Mouse (Mus musculus): ENCODE results near the gene AC161166.1. TPM values are rescaled to one million over a fixed set of nuclear protein-coding genes. Genes with fewer than 3 reads are reported as not detected.

Gene AC161166.1
- polyA plus RNA-seq, 1 experiment from 2014 or later: 0.32 TPM

DNA sequence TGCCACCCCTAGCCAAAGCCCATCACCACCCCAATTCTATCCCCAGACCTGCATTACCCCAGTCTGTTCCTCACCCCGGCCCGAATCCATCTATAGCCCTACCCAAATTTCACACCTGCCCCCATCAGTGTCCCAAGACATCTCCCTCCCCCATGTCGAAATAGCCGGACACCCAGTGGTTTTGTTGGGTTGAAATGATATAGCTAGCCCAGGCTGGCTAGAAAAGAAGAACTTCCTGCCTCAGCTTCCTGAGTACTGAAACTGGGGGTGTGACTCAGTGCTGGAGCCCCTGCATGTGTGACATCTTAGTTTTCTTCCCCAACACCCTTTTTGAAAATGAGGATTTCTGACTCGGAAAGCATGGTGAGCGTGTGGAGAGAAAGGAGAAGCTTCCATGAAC lies 45.4 kb downstream of the AC161166.1 start:
- no peaks in the 10 kb centered on the region for H3K9me3 ChIP-seq (replicated peaks; ENCODE audit: control insufficient read depth, low read length)
- H3K36me3 ChIP-seq (replicated peaks; ENCODE audit: control insufficient read depth, insufficient read depth, low read depth, low read length): no peaks in the 10 kb centered on the region
- H3K4me3 ChIP-seq (ENCODE audit: low read depth, low read length): no peak overlapping the region
- H3K4me1 ChIP-seq (ENCODE audit: control insufficient read depth, insufficient read depth, low read length): no peaks in the 10 kb centered on the region
- ATAC-seq (replicated peaks; ENCODE audit: insufficient number of reproducible peaks, low FRiP score, low TSS enrichment, low read depth) (no peak), DNase-seq (ENCODE audit: low spot score) (no peak)
- H3K4me2 ChIP-seq (ENCODE audit: low read depth, low read length): no peak overlapping the region
- no peaks in the 10 kb centered on the region; the same call in 1 of the 2 replicates for H3K27me3 ChIP-seq (ENCODE audit: control insufficient read depth, insufficient read depth, low read length)
- no peak overlapping the region for H3K9ac ChIP-seq (replicated peaks; ENCODE audit: low read length)
- 88% methylated on average over 6 of the region's 6 CpGs for WGBS
- no peak overlapping the region for H3K27ac ChIP-seq (replicated peaks; ENCODE audit: low read depth, low read length)

DNA sequence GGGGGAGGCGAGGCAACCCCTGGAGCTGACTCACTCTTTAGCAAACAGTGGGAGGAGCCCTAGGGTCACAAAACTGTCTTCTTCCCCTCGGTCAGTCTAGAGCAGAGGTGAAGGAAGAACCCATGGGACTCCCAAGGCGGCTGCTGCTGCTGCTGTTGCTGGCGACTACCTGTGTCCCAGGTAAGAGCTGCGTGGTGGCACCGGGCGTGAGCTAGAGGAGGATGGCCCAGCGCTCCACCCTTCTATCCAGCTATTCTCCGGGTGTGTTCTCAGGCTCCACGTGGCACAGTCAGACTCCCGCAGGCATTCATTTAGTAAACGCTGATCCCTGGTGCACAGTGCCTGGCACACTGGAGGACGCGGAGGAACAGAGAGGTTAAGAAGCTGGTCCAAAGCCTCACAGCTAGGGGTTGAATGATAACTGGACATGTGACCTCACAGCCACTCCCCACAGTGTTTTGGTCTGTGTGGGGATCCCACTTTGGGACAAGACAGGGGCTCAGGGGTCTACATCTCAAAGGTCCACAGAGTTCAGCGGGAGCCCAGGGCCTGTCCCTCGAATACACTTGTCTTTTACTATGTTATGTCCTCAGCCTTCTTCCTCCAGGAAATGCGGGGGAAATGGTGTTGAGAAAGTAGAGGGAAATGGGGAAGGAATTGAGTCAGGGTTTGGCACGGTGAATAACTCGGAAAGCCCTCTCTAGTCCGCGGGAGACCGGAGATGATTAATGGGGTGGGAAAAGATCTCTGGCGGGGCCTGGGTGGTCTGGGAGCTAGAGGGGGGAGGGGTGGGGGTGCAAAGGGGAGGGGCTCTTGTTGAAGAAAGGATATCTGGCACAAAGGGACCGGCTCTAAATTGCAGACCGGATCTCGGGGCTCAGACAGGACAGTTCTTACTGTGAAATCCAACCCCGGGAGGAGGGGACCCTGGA lies 49.6 kb downstream of the AC161166.1 start, which contains the start of gene Plaur:
Gene Plaur (plus strand): TSS at position 97 of the 932 bp plus-strand sequence.
- peak within 1 kb of the TSS; percentile 16; the same call in 1 of the 2 replicates for H3K4me2 ChIP-seq (ENCODE audit: low read depth, low read length)
- H3K9ac ChIP-seq (replicated peaks; ENCODE audit: low read length): no peak within 1 kb of the TSS
- no peaks in the 10 kb centered on the region for H3K36me3 ChIP-seq (replicated peaks; ENCODE audit: control insufficient read depth, insufficient read depth, low read depth, low read length)
- H3K4me3 ChIP-seq (ENCODE audit: low read depth, low read length): no peak within 1 kb of the TSS
- DNase-seq (ENCODE audit: low spot score): peak; percentile 32
- no peaks in the 10 kb centered on the region for H3K9me3 ChIP-seq (replicated peaks; ENCODE audit: control insufficient read depth, low read length)
- H3K27me3 ChIP-seq (ENCODE audit: control insufficient read depth, insufficient read depth, low read length): no peaks in the 10 kb centered on the region; the same call in 1 of the 2 replicates
- WGBS: 13% methylated on average over 27 of the region's 27 CpGs
- H3K4me1 ChIP-seq (ENCODE audit: control insufficient read depth, insufficient read depth, low read length): no peaks in the 10 kb centered on the region
- ATAC-seq (replicated peaks; ENCODE audit: insufficient number of reproducible peaks, low FRiP score, low TSS enrichment, low read depth): no peak; the same call in 1 of the 2 replicates
- H3K27ac ChIP-seq (replicated peaks; ENCODE audit: low read depth, low read length): no peak within 1 kb of the TSS

DNA sequence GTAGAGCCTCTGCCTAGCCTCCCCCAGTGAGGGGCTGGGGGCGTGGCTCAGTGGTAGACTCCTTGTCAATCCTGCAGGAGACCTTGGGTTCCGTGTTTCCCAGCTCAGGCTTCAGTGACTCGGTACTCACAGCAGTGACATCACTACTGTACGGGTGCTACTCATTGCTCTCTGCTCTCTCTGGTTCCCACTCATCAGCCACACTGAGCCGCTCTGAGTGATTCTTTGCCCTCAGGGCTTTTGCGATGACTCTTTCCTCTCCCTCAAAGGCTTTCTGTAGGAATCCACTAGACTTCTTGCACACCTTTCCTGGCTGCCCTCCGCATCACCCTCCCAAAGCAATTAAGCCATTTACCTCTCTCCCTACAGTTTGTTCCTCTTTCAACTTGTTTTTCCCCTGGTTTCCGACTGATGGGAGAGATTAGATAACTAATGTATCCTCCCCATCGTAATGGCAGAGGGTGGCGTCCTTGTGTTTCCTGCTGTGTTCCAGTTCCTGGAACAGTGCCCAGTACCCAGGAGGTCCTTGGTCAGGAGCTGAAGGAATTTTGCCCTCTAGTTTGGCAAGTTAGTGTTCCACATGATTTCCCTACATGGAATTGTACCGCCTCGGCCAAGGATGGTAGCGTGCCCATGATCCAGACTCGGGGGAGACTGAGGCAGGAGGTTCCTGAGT lies 50.7 kb downstream of the AC161166.1 start:
- Histone ChIP-seq H3K9ac (replicated peaks; ENCODE audit: low read length) (no peak overlapping the region), H3K27me3 (ENCODE audit: control insufficient read depth, insufficient read depth, low read length) (no peaks in the 10 kb centered on the region; the same call in 1 of the 2 replicates), H3K9me3 (replicated peaks; ENCODE audit: control insufficient read depth, low read length) (no peaks in the 10 kb centered on the region), H3K4me1 (ENCODE audit: control insufficient read depth, insufficient read depth, low read length) (no peaks in the 10 kb centered on the region), H3K27ac (replicated peaks; ENCODE audit: low read depth, low read length) (no peak overlapping the region), H3K36me3 (replicated peaks; ENCODE audit: control insufficient read depth, insufficient read depth, low read depth, low read length) (no peaks in the 10 kb centered on the region), H3K4me2 (ENCODE audit: low read depth, low read length) (no peak overlapping the region), H3K4me3 (ENCODE audit: low read depth, low read length) (no peak overlapping the region)
- no peak for DNase-seq (ENCODE audit: low spot score)
- 68% methylated on average over 14 of the region's 14 CpGs for WGBS
- ATAC-seq (replicated peaks; ENCODE audit: insufficient number of reproducible peaks, low FRiP score, low TSS enrichment, low read depth): no peak

Other genes starting within 250 kb of the AC161166.1 start
- gene Zfp93, start 242.0 kb downstream of the AC161166.1 start, polyA plus RNA-seq (2014; fragmentation: Nextera tagmentation; extraction: Ambion mirVana): 9.8 and 11.7 TPM in 2 replicates
- gene Zfp61, start 211.2 kb downstream of the AC161166.1 start, polyA plus RNA-seq (2014; fragmentation: Nextera tagmentation; extraction: Ambion mirVana): 48.0 and 58.8 TPM in 2 replicates
- gene Zfp94, start 195.8 kb downstream of the AC161166.1 start, polyA plus RNA-seq (2014; fragmentation: Nextera tagmentation; extraction: Ambion mirVana): 10.7 and 15.2 TPM in 2 replicates
- gene Tescl, start 178.5 kb downstream of the AC161166.1 start, polyA plus RNA-seq (2014; fragmentation: Nextera tagmentation; extraction: Ambion mirVana): not detected in 2 replicates
- gene Lypd5, start 163.3 kb downstream of the AC161166.1 start, polyA plus RNA-seq (2014; fragmentation: Nextera tagmentation; extraction: Ambion mirVana): not detected in 2 replicates
- gene Kcnn4, start 142.2 kb downstream of the AC161166.1 start, polyA plus RNA-seq (2014; fragmentation: Nextera tagmentation; extraction: Ambion mirVana): 2.2 and 2.3 TPM in 2 replicates
- gene Smg9, start 112.8 kb downstream of the AC161166.1 start, polyA plus RNA-seq (2014; fragmentation: Nextera tagmentation; extraction: Ambion mirVana): 13.8 and 18.6 TPM in 2 replicates
- gene Irgc1, start 60.2 kb downstream of the AC161166.1 start, polyA plus RNA-seq (2014; fragmentation: Nextera tagmentation; extraction: Ambion mirVana): not detected in 2 replicates
- gene Plaur, start 50.0 kb downstream of the AC161166.1 start, polyA plus RNA-seq (2014; fragmentation: Nextera tagmentation; extraction: Ambion mirVana): 1.1 and 2.1 TPM in 2 replicates
- gene Cadm4, start 30.4 kb downstream of the AC161166.1 start, polyA plus RNA-seq (2014; fragmentation: Nextera tagmentation; extraction: Ambion mirVana): 1.9 and 3.6 TPM in 2 replicates
- gene Zfp428, start 5.4 kb downstream of the AC161166.1 start, polyA plus RNA-seq (2014; fragmentation: Nextera tagmentation; extraction: Ambion mirVana): 52.5 and 58.0 TPM in 2 replicates
- gene Irgq, start 18.2 kb upstream of the AC161166.1 start, polyA plus RNA-seq (2014; fragmentation: Nextera tagmentation; extraction: Ambion mirVana): 8.0 and 8.7 TPM in 2 replicates
- gene Pinlyp, start 33.7 kb upstream of the AC161166.1 start, polyA plus RNA-seq (2014; fragmentation: Nextera tagmentation; extraction: Ambion mirVana): not detected in 2 replicates
- gene Xrcc1, start 33.8 kb upstream of the AC161166.1 start, polyA plus RNA-seq (2014; fragmentation: Nextera tagmentation; extraction: Ambion mirVana): 99.0 and 111 TPM in 2 replicates
- gene Ethe1, start 75.1 kb upstream of the AC161166.1 start, polyA plus RNA-seq (2014; fragmentation: Nextera tagmentation; extraction: Ambion mirVana): 24.4 and 27.2 TPM in 2 replicates
- gene Zfp575, start 75.2 kb upstream of the AC161166.1 start, polyA plus RNA-seq (2014; fragmentation: Nextera tagmentation; extraction: Ambion mirVana): 0.91 and 1.4 TPM in 2 replicates
- 0.10 and 0.13 TPM in 2 replicates for gene Phldb3, start 98.3 kb upstream of the AC161166.1 start, polyA plus RNA-seq (2014; fragmentation: Nextera tagmentation; extraction: Ambion mirVana)
- gene Lypd3, start 124.1 kb upstream of the AC161166.1 start, polyA plus RNA-seq (2014; fragmentation: Nextera tagmentation; extraction: Ambion mirVana): 2.0 and 2.1 TPM in 2 replicates
- not detected in 2 replicates for gene Tex101, start 164.2 kb upstream of the AC161166.1 start, polyA plus RNA-seq (2014; fragmentation: Nextera tagmentation; extraction: Ambion mirVana)
- not detected in 2 replicates for gene BC049730, start 196.8 kb upstream of the AC161166.1 start, polyA plus RNA-seq (2014; fragmentation: Nextera tagmentation; extraction: Ambion mirVana)
- gene Gm4763, start 214.5 kb upstream of the AC161166.1 start, polyA plus RNA-seq (2014; fragmentation: Nextera tagmentation; extraction: Ambion mirVana): not detected in 2 replicates
- not detected in 2 replicates for gene Cd177, start 247.9 kb upstream of the AC161166.1 start, polyA plus RNA-seq (2014; fragmentation: Nextera tagmentation; extraction: Ambion mirVana)